Mouse (Mus musculus): Measurements from ENCODE around the gene Tas2r107. TPM values are rescaled to one million over a fixed set of nuclear protein-coding genes. Genes with fewer than 3 reads are reported as not detected.

Gene Tas2r107
- not detected in 2 replicates for polyA plus RNA-seq (2015; fragmentation: Nextera tagmentation; extraction: Ambion mirVana)

GRCm38 (mm10) chr6:131660049-131660448 lies at the start of gene Tas2r107:
Gene Tas2r107 (minus strand): TSS chr6:131660149.

GRCm38 (mm10) chr6:131689963-131690362 lies 30.0 kb upstream of the Tas2r107 start, which contains the start of gene Tas2r114:
Gene Tas2r114 (minus strand): TSS chr6:131690063.

GRCm38 (mm10) chr6:131687395-131687794 lies 27.4 kb upstream of the Tas2r107 start, which contains the start of gene Tas2r105:
Gene Tas2r105 (minus strand): TSS chr6:131687495.

GRCm38 (mm10) chr6:131685644-131686043 lies 25.7 kb upstream of the Tas2r107 start, which contains the start of gene Tas2r104:
Gene Tas2r104 (minus strand): TSS chr6:131685744.

GRCm38 (mm10) chr6:131678786-131679185 lies 18.8 kb upstream of the Tas2r107 start, which contains the start of gene Tas2r106:
Gene Tas2r106 (minus strand): TSS chr6:131678886.

GRCm38 (mm10) chr6:131630812-131631211 lies 29.1 kb downstream of the Tas2r107 start, which contains the start of gene Tas2r130:
Gene Tas2r130 (minus strand): TSS chr6:131630912.

Other genes with a start within 250 kb of the Tas2r107 start
- not detected in 2 replicates for gene 5430401F13Rik, start 173.7 kb downstream of the Tas2r107 start, polyA plus RNA-seq (2015; fragmentation: Nextera tagmentation; extraction: Ambion mirVana)
- not detected in 2 replicates for gene Gm6619, start 173.7 kb downstream of the Tas2r107 start, polyA plus RNA-seq (2015; fragmentation: Nextera tagmentation; extraction: Ambion mirVana)
- not detected in 2 replicates for gene Tas2r130, start 29.2 kb downstream of the Tas2r107 start, polyA plus RNA-seq (2015; fragmentation: Nextera tagmentation; extraction: Ambion mirVana)
- gene Tas2r106, start 18.7 kb upstream of the Tas2r107 start, polyA plus RNA-seq (2015; fragmentation: Nextera tagmentation; extraction: Ambion mirVana) = not detected in 2 replicates
- not detected in 2 replicates for gene Tas2r104, start 25.6 kb upstream of the Tas2r107 start, polyA plus RNA-seq (2015; fragmentation: Nextera tagmentation; extraction: Ambion mirVana)
- not detected in 2 replicates for gene Tas2r105, start 27.3 kb upstream of the Tas2r107 start, polyA plus RNA-seq (2015; fragmentation: Nextera tagmentation; extraction: Ambion mirVana)
- gene Tas2r114, start 29.9 kb upstream of the Tas2r107 start, polyA plus RNA-seq (2015; fragmentation: Nextera tagmentation; extraction: Ambion mirVana) = not detected in 2 replicates

Data from adrenal gland, postnatal 0 days (tissue).